In genomic region chr11:55820479-55820878, GRCm38 (mm10) we compare ENCODE assay signal across 9 mouse cellular contexts.
"Had no signal": no experiment of that assay in that cellular context is flagged by ENCODE, and none has a peak within 500 bp of the region (broad histone marks: within the 10 kb centered on the region; RNA-seq: fewer than 3 reads in every experiment).

No protein-coding gene starts in this region.

- DNase-seq: lung, adult 18-20 months; lung, embryonic 14.5 days; lung, postnatal 10 days; lung, postnatal 4 days; right cerebral cortex, postnatal 14 days; spleen, adult 18-20 months; thymus, adult 18-20 months; thymus, postnatal 14 days; thymus, postnatal 36 days had no signal
